ENCODE assay signal across 24 mouse cellular contexts in genomic region chr15:89406691-89407090, GRCm38 (mm10). TPM values are rescaled to one million over a fixed set of nuclear protein-coding genes. Genes with fewer than 3 reads are reported as not detected.
"Had no signal": no experiment of that assay in that cellular context is flagged by ENCODE, and none has a peak within 500 bp of the region (broad histone marks: within the 10 kb centered on the region; RNA-seq: fewer than 3 reads in every experiment).

No protein-coding gene starts in this region.

- H3K9ac ChIP-seq: liver, postnatal 0 days; lung, embryonic 15.5 days; midbrain, embryonic 12.5 days; neural tube, embryonic 12.5 days; stomach, embryonic 15.5 days had no signal

- H3K4me1 ChIP-seq: lung, embryonic 15.5 days; megakaryocyte, embryonic 14.5 days; midbrain, embryonic 12.5 days; neural tube, embryonic 12.5 days; stomach, embryonic 15.5 days had no signal

- H3K36me3 ChIP-seq: lung, embryonic 15.5 days; midbrain, embryonic 12.5 days; neural tube, embryonic 12.5 days; stomach, embryonic 15.5 days had no signal

- ATAC-seq: liver, postnatal 0 days; lung, postnatal 0 days had no signal

- H3K4me3 ChIP-seq: lung, embryonic 15.5 days; megakaryocyte, embryonic 14.5 days; midbrain, embryonic 12.5 days; neural tube, embryonic 12.5 days; stomach, embryonic 15.5 days had no signal

- H3K4me2 ChIP-seq: lung, embryonic 15.5 days; midbrain, embryonic 12.5 days; neural tube, embryonic 12.5 days; stomach, embryonic 15.5 days had no signal

- H3K9me3 ChIP-seq: lung, embryonic 15.5 days; stomach, embryonic 15.5 days had no signal

- H3K27me3 ChIP-seq: lung, embryonic 15.5 days; megakaryocyte, embryonic 14.5 days; midbrain, embryonic 12.5 days; neural tube, embryonic 12.5 days; stomach, embryonic 15.5 days had no signal

- DNase-seq: liver, postnatal 0 days; lung, adult 2 months; lung, postnatal 14 days; lung, postnatal 36 days; midbrain, embryonic 14.5 days; right cerebral cortex, postnatal 14 days; thymus, adult 2 months; thymus, postnatal 25 days; thymus, postnatal 4 days had no signal

- H3K27ac ChIP-seq: lung, embryonic 15.5 days; macrophage; midbrain, embryonic 12.5 days; neural tube, embryonic 12.5 days; stomach, embryonic 15.5 days; stomach, postnatal 0 days had no signal

RNA-seq across cellular contexts. Expression of gene Syce3, which starts 3.6 kb away (rescaled TPM):
- total RNA-seq: megakaryocyte progenitor cell, adult 5-6 weeks; midbrain, postnatal 0 days; monocyte, adult 5-6 weeks; neutrophil, adult 5-6 weeks had no signal
- polyA plus RNA-seq: liver, postnatal 0 days; lung, adult 2 months; lung, embryonic 15.5 days; lung, postnatal 0 days; macrophage; midbrain, embryonic 12.5 days; midbrain, embryonic 14.5 days; midbrain, postnatal 0 days; neural tube, embryonic 12.5 days; neural tube, embryonic 14.5 days; spleen, adult 2 months; stomach, embryonic 15.5 days; stomach, postnatal 0 days; thymus, adult 2 months; urinary bladder, adult 2 months had no signal

RNA-seq across cellular contexts. Expression of gene Klhdc7b, which starts 22.0 kb away (rescaled TPM):
- total RNA-seq: monocyte, adult 5-6 weeks; neutrophil, adult 5-6 weeks had no signal
- polyA plus RNA-seq: liver, postnatal 0 days; lung, embryonic 15.5 days; lung, postnatal 0 days; macrophage; midbrain, embryonic 12.5 days; midbrain, embryonic 14.5 days; midbrain, postnatal 0 days; neural tube, embryonic 12.5 days; spleen, adult 2 months; stomach, embryonic 15.5 days; stomach, postnatal 0 days; urinary bladder, adult 2 months had no signal

RNA-seq across cellular contexts. Expression of gene Gm44502, which starts 22.8 kb away (rescaled TPM):
- polyA plus RNA-seq: liver, postnatal 0 days; lung, adult 2 months; lung, embryonic 15.5 days; lung, postnatal 0 days; macrophage; midbrain, embryonic 12.5 days; midbrain, embryonic 14.5 days; midbrain, postnatal 0 days; neural tube, embryonic 12.5 days; stomach, embryonic 15.5 days; stomach, postnatal 0 days had no signal
